Mouse (Mus musculus): ENCODE measurements around the gene Sult6b2. TPM values are rescaled to one million over a fixed set of nuclear protein-coding genes. Genes with fewer than 3 reads are reported as not detected.

Sult6b2 gene
- polyA plus RNA-seq, 1 experiment from 2014 or later: not detected

DNA sequence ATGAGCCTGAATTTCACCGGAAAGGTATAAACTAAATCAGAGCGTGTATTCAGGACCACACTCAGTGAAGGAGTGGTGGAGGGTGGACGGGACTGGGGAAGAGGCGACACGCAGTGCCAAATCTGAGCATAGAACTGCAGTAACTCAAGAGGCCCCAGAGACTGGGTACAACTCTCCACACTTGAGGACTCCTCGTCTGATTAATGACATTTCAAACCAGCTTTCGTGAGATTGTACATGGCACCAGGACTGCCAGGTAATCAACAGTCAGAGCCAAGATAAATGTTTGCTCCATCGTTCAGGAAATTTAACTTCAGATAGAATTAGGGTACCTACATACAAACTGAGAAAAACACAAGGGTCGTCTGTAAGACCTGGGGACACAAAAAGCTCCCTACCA is 33.0 kb upstream of the Sult6b2 start:
- Histone ChIP-seq H3K9ac (no peak overlapping the region), H3K4me2 (replicated peaks) (no peak overlapping the region), H3K4me1 (replicated peaks; ENCODE audit: control insufficient read depth, insufficient read depth, low read length) (peaks cover 6% of the 10 kb centered on the region; the same call in 1 of the 2 replicates), H3K27ac (no peak overlapping the region), H3K36me3 (replicated peaks; ENCODE audit: control insufficient read depth, insufficient read depth) (no peaks in the 10 kb centered on the region), H3K27me3 (ENCODE audit: control insufficient read depth, insufficient read depth, low read length) (no peaks in the 10 kb centered on the region), H3K9me3 (ENCODE audit: control insufficient read depth, low read length) (no peaks in the 10 kb centered on the region), H3K4me3 (replicated peaks; ENCODE audit: low read length) (no peak overlapping the region)
- ATAC-seq (ENCODE audit: low FRiP score): no peak
- WGBS: 73% methylated on average over 9 of the region's 9 CpGs
- DNase-seq (ENCODE audit: low spot score): no peak

DNA sequence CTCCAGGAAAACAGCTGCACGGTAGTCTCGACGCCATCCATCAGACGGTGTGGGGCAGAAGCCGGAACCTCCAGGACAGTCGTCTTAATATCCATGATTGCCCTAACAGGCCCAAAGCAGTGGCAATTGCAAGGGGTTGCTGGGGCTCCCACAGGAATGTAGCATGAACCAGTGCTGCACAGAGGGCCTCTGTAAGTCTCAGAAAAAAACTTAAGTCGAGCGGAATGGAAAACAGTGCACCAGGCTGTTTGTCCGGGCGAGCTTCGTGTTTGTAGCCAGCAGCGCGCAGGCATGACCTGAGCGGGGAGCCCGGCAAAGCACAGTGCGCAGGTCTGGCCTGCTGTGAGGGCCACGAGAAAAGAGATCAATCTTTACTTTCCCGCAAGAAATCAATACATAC is 31.4 kb upstream of the Sult6b2 start:
- peak overlapping the region; percentile 21 for H3K4me2 ChIP-seq (replicated peaks)
- 16% methylated on average over 18 of the region's 18 CpGs for WGBS

DNA sequence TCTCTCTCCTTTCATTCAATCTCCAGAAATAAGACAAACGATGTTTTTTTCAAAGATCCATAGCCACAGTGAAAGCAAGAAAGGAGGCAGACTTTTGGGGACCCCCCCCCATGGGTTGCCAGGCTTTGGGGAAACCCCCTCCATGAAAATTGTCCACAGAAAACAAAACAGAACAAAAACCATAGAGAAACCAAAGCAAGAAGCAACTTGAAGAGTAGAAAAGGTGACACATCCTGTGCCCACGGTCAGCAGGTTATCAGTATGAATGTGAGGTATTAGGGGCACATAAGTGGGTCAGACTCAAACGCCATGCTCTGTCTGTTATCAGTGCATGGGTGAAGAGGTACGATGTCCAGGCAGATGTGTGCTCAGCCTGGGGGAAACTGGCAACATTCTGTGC is 30.6 kb upstream of the Sult6b2 start:
- Histone ChIP-seq H3K4me3 (replicated peaks; ENCODE audit: low read length) (no peak overlapping the region), H3K27ac (no peak overlapping the region), H3K9me3 (ENCODE audit: control insufficient read depth, low read length) (no peaks in the 10 kb centered on the region), H3K36me3 (replicated peaks; ENCODE audit: control insufficient read depth, insufficient read depth) (no peaks in the 10 kb centered on the region), H3K4me2 (replicated peaks) (no peak overlapping the region), H3K27me3 (ENCODE audit: control insufficient read depth, insufficient read depth, low read length) (no peaks in the 10 kb centered on the region), H3K9ac (no peak overlapping the region), H3K4me1 (replicated peaks; ENCODE audit: control insufficient read depth, insufficient read depth, low read length) (peaks cover 6% of the 10 kb centered on the region; the same call in 1 of the 2 replicates)
- no peak for ATAC-seq (ENCODE audit: low FRiP score)
- WGBS: 75% methylated on average over 4 of the region's 4 CpGs
- no peak for DNase-seq (ENCODE audit: low spot score)

More for the DNA sequence above, 31.4 kb upstream of the Sult6b2 start:
- DNase-seq (ENCODE audit: low spot score) (peak; percentile 55), ATAC-seq (ENCODE audit: low FRiP score) (peak; percentile 88)
- Histone ChIP-seq H3K27ac (peak overlapping the region; percentile 62; the same call in 1 of the 2 replicates), H3K4me3 (replicated peaks; ENCODE audit: low read length) (no peak overlapping the region), H3K9ac (no peak overlapping the region), H3K9me3 (ENCODE audit: control insufficient read depth, low read length) (no peaks in the 10 kb centered on the region), H3K4me1 (replicated peaks; ENCODE audit: control insufficient read depth, insufficient read depth, low read length) (peaks cover 6% of the 10 kb centered on the region; the same call in 1 of the 2 replicates), H3K36me3 (replicated peaks; ENCODE audit: control insufficient read depth, insufficient read depth) (no peaks in the 10 kb centered on the region), H3K27me3 (ENCODE audit: control insufficient read depth, insufficient read depth, low read length) (no peaks in the 10 kb centered on the region)

DNA sequence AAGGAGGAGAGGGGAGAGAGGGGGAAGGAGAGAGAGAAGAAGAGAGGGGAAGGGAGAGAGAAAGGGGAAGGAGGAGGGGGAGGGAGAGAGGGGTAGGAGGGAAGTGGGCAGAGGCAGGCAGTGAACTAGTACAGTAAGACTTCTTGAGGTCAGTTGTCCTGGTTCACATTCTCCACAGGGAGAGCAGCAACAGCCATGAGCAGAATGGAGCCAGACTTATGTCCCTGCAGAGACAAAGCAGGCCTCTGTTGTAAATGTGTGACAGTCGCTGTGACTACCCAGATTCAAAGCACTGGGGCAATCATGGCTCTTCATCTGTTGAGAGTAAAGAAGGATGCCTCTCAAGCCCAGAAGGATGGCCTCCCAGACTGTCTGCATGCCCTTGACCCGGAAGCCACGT is 27.4 kb upstream of the Sult6b2 start:
- WGBS: 91% methylated on average over 3 of the region's 3 CpGs
- DNase-seq (ENCODE audit: low spot score) (no peak), ATAC-seq (ENCODE audit: low FRiP score) (no peak)
- Histone ChIP-seq H3K36me3 (replicated peaks; ENCODE audit: control insufficient read depth, insufficient read depth) (peaks cover 19% of the 10 kb centered on the region), H3K4me1 (replicated peaks; ENCODE audit: control insufficient read depth, insufficient read depth, low read length) (peaks cover 6% of the 10 kb centered on the region; the same call in 1 of the 2 replicates), H3K27ac (no peak overlapping the region), H3K9me3 (ENCODE audit: control insufficient read depth, low read length) (no peaks in the 10 kb centered on the region), H3K27me3 (ENCODE audit: control insufficient read depth, insufficient read depth, low read length) (no peaks in the 10 kb centered on the region), H3K9ac (no peak overlapping the region), H3K4me3 (replicated peaks; ENCODE audit: low read length) (no peak overlapping the region), H3K4me2 (replicated peaks) (no peak overlapping the region)

DNA sequence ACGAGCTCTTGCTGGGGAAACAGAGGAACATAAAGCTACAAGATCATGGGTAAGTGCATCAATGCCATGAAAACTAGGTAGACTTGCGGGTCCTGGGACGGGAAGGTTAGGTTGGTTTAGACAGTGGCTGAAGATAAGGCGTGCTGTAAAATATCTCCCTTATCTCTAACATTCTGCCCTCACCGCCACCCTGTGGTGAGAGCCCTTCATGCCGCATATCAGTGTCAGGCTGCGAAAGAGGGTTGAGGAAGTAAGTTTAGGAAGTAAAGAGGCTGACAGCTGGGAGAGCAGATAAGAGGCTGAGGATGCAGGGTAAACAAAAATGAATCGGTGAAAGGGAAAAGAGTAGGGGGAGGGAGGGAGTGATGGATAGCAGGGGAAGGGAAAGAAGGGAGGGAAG is 26.9 kb upstream of the Sult6b2 start:
- ATAC-seq (ENCODE audit: low FRiP score): no peak
- no peak overlapping the region for H3K4me2 ChIP-seq (replicated peaks)
- 59% methylated on average over 8 of the region's 8 CpGs for WGBS
- H3K27ac ChIP-seq: no peak overlapping the region
- peaks cover 19% of the 10 kb centered on the region for H3K36me3 ChIP-seq (replicated peaks; ENCODE audit: control insufficient read depth, insufficient read depth)
- no peak for DNase-seq (ENCODE audit: low spot score)
- no peak overlapping the region for H3K4me3 ChIP-seq (replicated peaks; ENCODE audit: low read length)
- no peaks in the 10 kb centered on the region for H3K9me3 ChIP-seq (ENCODE audit: control insufficient read depth, low read length)
- H3K27me3 ChIP-seq (ENCODE audit: control insufficient read depth, insufficient read depth, low read length): no peaks in the 10 kb centered on the region
- H3K9ac ChIP-seq: no peak overlapping the region
- H3K4me1 ChIP-seq (replicated peaks; ENCODE audit: control insufficient read depth, insufficient read depth, low read length): peaks cover 6% of the 10 kb centered on the region; the same call in 1 of the 2 replicates

DNA sequence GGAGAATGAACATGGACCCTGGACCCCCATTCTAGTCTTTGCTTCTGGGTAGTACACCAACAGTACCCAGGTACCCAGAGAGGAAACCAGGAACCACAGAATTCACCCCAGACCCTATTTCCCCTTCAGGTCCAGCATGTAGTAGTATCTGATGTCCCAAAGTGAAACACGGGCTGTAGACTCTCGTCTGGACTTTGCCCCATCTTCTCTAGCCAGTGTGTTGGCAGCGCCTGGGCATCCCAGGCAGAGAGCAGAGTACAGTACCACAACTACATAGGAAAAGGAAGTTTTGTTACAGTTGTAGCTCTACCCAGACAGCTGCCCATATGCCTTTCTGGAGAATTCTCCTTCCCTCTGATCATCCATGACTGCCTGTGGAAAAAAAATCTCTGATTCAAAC is 25.9 kb upstream of the Sult6b2 start:
- Histone ChIP-seq H3K4me1 (replicated peaks; ENCODE audit: control insufficient read depth, insufficient read depth, low read length) (0 out of 2 replicates have a peak, but pooled peaks cover 3% of the 10 kb centered on the region), H3K9me3 (ENCODE audit: control insufficient read depth, low read length) (no peaks in the 10 kb centered on the region), H3K27me3 (ENCODE audit: control insufficient read depth, insufficient read depth, low read length) (no peaks in the 10 kb centered on the region), H3K36me3 (replicated peaks; ENCODE audit: control insufficient read depth, insufficient read depth) (peaks cover 19% of the 10 kb centered on the region), H3K4me3 (replicated peaks; ENCODE audit: low read length) (no peak overlapping the region), H3K27ac (no peak overlapping the region), H3K9ac (no peak overlapping the region), H3K4me2 (replicated peaks) (no peak overlapping the region)
- ATAC-seq (ENCODE audit: low FRiP score) (no peak), DNase-seq (ENCODE audit: low spot score) (no peak)
- WGBS: 95% methylated on average over 3 of the region's 3 CpGs

DNA sequence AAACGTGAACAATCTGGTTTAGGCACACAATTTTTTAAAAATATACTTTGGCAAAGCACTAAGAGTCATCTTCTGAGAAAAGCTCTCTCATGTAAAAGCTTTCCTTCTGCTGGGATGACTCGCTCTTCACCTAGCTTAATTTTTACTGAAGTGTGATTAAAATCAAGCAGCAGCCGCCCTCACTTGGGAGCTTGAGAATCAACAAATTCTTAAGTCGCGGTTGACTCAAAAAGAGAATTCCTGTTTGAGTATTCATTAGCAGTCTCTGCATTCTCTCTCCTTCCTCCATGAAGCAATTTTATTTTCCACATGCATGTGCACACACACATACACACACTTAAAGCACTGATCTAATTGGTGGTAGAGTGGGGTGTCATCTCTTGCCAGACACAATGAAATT is 21.1 kb upstream of the Sult6b2 start:
- Histone ChIP-seq H3K27ac (no peak overlapping the region), H3K4me2 (replicated peaks) (no peak overlapping the region), H3K36me3 (replicated peaks; ENCODE audit: control insufficient read depth, insufficient read depth) (peaks cover 19% of the 10 kb centered on the region), H3K9me3 (ENCODE audit: control insufficient read depth, low read length) (no peaks in the 10 kb centered on the region), H3K4me1 (replicated peaks; ENCODE audit: control insufficient read depth, insufficient read depth, low read length) (no peaks in the 10 kb centered on the region), H3K27me3 (ENCODE audit: control insufficient read depth, insufficient read depth, low read length) (no peaks in the 10 kb centered on the region), H3K4me3 (replicated peaks; ENCODE audit: low read length) (no peak overlapping the region), H3K9ac (no peak overlapping the region)
- WGBS: 87% methylated on average over 5 of the region's 5 CpGs
- DNase-seq (ENCODE audit: low spot score) (no peak), ATAC-seq (ENCODE audit: low FRiP score) (no peak)

DNA sequence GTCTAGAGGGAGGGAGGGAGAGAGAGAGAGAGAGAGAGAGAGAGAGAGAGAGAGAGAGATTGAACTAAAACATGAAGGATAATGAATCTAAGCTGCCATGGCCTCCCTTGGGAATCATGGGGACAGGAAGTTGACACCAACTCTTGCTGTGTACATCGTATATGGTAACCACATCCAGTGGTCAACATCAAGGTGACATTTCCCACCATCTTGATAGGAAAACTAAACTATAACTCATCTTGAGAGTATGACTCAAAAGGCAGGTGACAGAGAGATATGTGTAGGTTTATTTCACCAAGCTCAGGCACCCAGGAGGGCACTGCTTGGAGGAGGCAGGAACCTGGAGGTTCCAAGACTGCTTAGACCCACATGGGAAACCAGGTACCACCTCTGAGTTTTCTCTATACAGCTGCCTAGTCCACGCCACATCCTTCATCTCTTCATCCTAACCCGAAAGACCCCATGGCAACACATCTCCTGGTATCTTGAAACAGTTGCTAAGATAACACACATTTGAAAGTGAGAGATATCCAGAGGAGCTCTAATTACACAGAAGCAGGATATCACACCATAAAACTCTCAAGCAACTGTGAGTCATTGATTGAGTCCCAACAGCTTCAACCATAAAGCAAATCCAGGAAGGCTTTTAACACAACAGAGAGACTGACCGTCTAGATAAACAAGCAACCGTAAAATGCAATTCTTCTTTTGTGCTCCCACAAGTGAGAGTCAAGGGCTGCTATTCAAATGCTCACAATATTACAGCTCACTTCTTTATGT is 18.9 kb upstream of the Sult6b2 start:
- no peak for DNase-seq (ENCODE audit: low spot score)
- Histone ChIP-seq H3K9ac (no peak overlapping the region), H3K36me3 (replicated peaks; ENCODE audit: control insufficient read depth, insufficient read depth) (peaks cover 12% of the 10 kb centered on the region), H3K4me1 (replicated peaks; ENCODE audit: control insufficient read depth, insufficient read depth, low read length) (no peaks in the 10 kb centered on the region), H3K4me3 (replicated peaks; ENCODE audit: low read length) (no peak overlapping the region), H3K27me3 (ENCODE audit: control insufficient read depth, insufficient read depth, low read length) (no peaks in the 10 kb centered on the region), H3K9me3 (ENCODE audit: control insufficient read depth, low read length) (no peaks in the 10 kb centered on the region), H3K27ac (no peak overlapping the region), H3K4me2 (replicated peaks) (no peak overlapping the region)
- 82% methylated on average over 5 of the region's 5 CpGs for WGBS
- no peak for ATAC-seq (ENCODE audit: low FRiP score)

DNA sequence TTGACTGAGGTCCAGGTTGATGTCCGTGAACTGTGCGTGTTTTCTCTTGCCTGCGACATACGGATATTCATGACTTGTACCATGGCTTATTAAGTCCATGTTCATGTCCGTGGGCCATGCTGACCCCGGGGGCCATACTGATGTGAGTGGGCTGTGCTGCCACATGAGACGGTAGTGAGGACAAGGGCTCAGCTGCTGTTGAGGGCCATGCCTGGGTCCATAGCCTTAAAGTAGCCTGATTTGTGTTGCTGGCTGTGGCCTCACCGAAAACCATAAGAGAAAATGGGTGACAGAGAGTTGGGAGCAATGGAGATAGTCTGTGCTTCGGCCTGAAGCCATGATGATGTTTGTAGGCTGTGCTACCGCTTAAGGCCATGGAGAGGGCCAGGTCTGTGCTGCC is 14.0 kb upstream of the Sult6b2 start:
- no peaks in the 10 kb centered on the region for H3K9me3 ChIP-seq (ENCODE audit: control insufficient read depth, low read length)
- no peaks in the 10 kb centered on the region for H3K36me3 ChIP-seq (replicated peaks; ENCODE audit: control insufficient read depth, insufficient read depth)
- no peak overlapping the region for H3K4me2 ChIP-seq (replicated peaks)
- no peak overlapping the region for H3K27ac ChIP-seq
- no peak overlapping the region for H3K4me3 ChIP-seq (replicated peaks; ENCODE audit: low read length)
- ATAC-seq (ENCODE audit: low FRiP score) (no peak), DNase-seq (ENCODE audit: low spot score) (no peak)
- no peaks in the 10 kb centered on the region for H3K27me3 ChIP-seq (ENCODE audit: control insufficient read depth, insufficient read depth, low read length)
- H3K9ac ChIP-seq: no peak overlapping the region
- H3K4me1 ChIP-seq (replicated peaks; ENCODE audit: control insufficient read depth, insufficient read depth, low read length): peaks cover 10% of the 10 kb centered on the region; the same call in 1 of the 2 replicates
- WGBS: 98% methylated on average over 10 of the region's 10 CpGs

Data from hindbrain, embryonic 14.5 days (tissue).